Mouse (Mus musculus): ENCODE measurements at regions not wholly inside any gene's neighbourhood (a gene's known extent, or its start where the extent isn't known, plus 50 kb on each side); places are given as distances from the start of the nearest gene placed in this dataset.
"Not testable (repeated sequence)": the region's sequence is repeated elsewhere in the genome, so short reads cannot be mapped to it uniquely, and the experiment has no call there.

- not testable (repeated sequence) for H3K27me3 ChIP-seq (replicated peaks; ENCODE audit: control insufficient read depth, insufficient read depth, low read length); ATAC-seq; H3K4me3 ChIP-seq (replicated peaks; ENCODE audit: low read length); H3K4me1 ChIP-seq (replicated peaks; ENCODE audit: control insufficient read depth, insufficient read depth, low read length); H3K4me2 ChIP-seq (ENCODE audit: low read length); H3K27ac ChIP-seq (ENCODE audit: low read length); H3K9me3 ChIP-seq (ENCODE audit: control insufficient read depth, low read length); H3K9ac ChIP-seq (replicated peaks; ENCODE audit: low read depth, low read length); H3K36me3 ChIP-seq (ENCODE audit: control insufficient read depth, insufficient read depth)
Measured at GRCm38 (mm10) chr13:12726831-12727230, 73.0 kb downstream of the Prl2c3 start.

- H3K4me1 ChIP-seq (replicated peaks; ENCODE audit: control insufficient read depth, insufficient read depth, low read length); H3K36me3 ChIP-seq (ENCODE audit: control insufficient read depth, insufficient read depth); H3K4me3 ChIP-seq (replicated peaks; ENCODE audit: low read length); H3K27ac ChIP-seq (ENCODE audit: low read length); H3K9me3 ChIP-seq (ENCODE audit: control insufficient read depth, low read length); H3K9ac ChIP-seq (replicated peaks; ENCODE audit: low read depth, low read length); H3K4me2 ChIP-seq (ENCODE audit: low read length); ATAC-seq; H3K27me3 ChIP-seq (replicated peaks; ENCODE audit: control insufficient read depth, insufficient read depth, low read length): not testable (repeated sequence)
- WGBS: 93% methylated on average over 7 of the region's 7 CpGs
Measured at GRCm38 (mm10) chr13:12717972-12718546, 81.8 kb downstream of the Prl2c3 start.

GRCm38 (mm10) chr13:12711471-12712273, 88.2 kb downstream of the Prl2c3 start:
- H3K9ac ChIP-seq (replicated peaks; ENCODE audit: low read depth, low read length): no peak overlapping the region
- no peak overlapping the region for H3K27ac ChIP-seq (ENCODE audit: low read length)
- no peaks in the 10 kb centered on the region for H3K36me3 ChIP-seq (ENCODE audit: control insufficient read depth, insufficient read depth)
- H3K9me3 ChIP-seq (ENCODE audit: control insufficient read depth, low read length): no peaks in the 10 kb centered on the region
- no peaks in the 10 kb centered on the region for H3K27me3 ChIP-seq (replicated peaks; ENCODE audit: control insufficient read depth, insufficient read depth, low read length)
- no peak for ATAC-seq
- no peak overlapping the region for H3K4me2 ChIP-seq (ENCODE audit: low read length)
- H3K4me1 ChIP-seq (replicated peaks; ENCODE audit: control insufficient read depth, insufficient read depth, low read length): no peaks in the 10 kb centered on the region
- H3K4me3 ChIP-seq (replicated peaks; ENCODE audit: low read length): no peak overlapping the region
- WGBS: 62% methylated on average over 7 of the region's 7 CpGs

GRCm38 (mm10) chr13:12702804-12703612, 96.9 kb downstream of the Prl2c3 start:
- WGBS: 2% methylated on average over 13 of the region's 27 CpGs
- not testable (repeated sequence) for H3K36me3 ChIP-seq (ENCODE audit: control insufficient read depth, insufficient read depth); ATAC-seq; H3K27me3 ChIP-seq (replicated peaks; ENCODE audit: control insufficient read depth, insufficient read depth, low read length); H3K4me1 ChIP-seq (replicated peaks; ENCODE audit: control insufficient read depth, insufficient read depth, low read length); H3K4me3 ChIP-seq (replicated peaks; ENCODE audit: low read length); H3K27ac ChIP-seq (ENCODE audit: low read length); H3K9ac ChIP-seq (replicated peaks; ENCODE audit: low read depth, low read length); H3K9me3 ChIP-seq (ENCODE audit: control insufficient read depth, low read length); H3K4me2 ChIP-seq (ENCODE audit: low read length)

- peak; percentile 85 for ATAC-seq
- H3K4me1 ChIP-seq (replicated peaks; ENCODE audit: control insufficient read depth, insufficient read depth, low read length); H3K27ac ChIP-seq (ENCODE audit: low read length); H3K9ac ChIP-seq (replicated peaks; ENCODE audit: low read depth, low read length); H3K36me3 ChIP-seq (ENCODE audit: control insufficient read depth, insufficient read depth); H3K27me3 ChIP-seq (replicated peaks; ENCODE audit: control insufficient read depth, insufficient read depth, low read length); H3K9me3 ChIP-seq (ENCODE audit: control insufficient read depth, low read length): not testable (repeated sequence)
- Histone ChIP-seq H3K4me3 (replicated peaks; ENCODE audit: low read length) (peak overlapping the region; percentile 22), H3K4me2 (ENCODE audit: low read length) (peak overlapping the region; percentile 34)
- 0% methylated on average over 23 of the region's 46 CpGs for WGBS
Measured at GRCm38 (mm10) chr13:12702111-12702803, 97.6 kb downstream of the Prl2c3 start.

GRCm38 (mm10) chr13:12693593-12694118, 106.2 kb downstream of the Prl2c3 start:
- not testable (repeated sequence) for ATAC-seq; H3K9ac ChIP-seq (replicated peaks; ENCODE audit: low read depth, low read length); H3K4me2 ChIP-seq (ENCODE audit: low read length); H3K27me3 ChIP-seq (replicated peaks; ENCODE audit: control insufficient read depth, insufficient read depth, low read length); H3K27ac ChIP-seq (ENCODE audit: low read length); H3K9me3 ChIP-seq (ENCODE audit: control insufficient read depth, low read length); H3K4me1 ChIP-seq (replicated peaks; ENCODE audit: control insufficient read depth, insufficient read depth, low read length); H3K4me3 ChIP-seq (replicated peaks; ENCODE audit: low read length); H3K36me3 ChIP-seq (ENCODE audit: control insufficient read depth, insufficient read depth)
- WGBS: 55% methylated on average over 5 of the region's 7 CpGs

GRCm38 (mm10) chr13:12688778-12689177, 111.1 kb downstream of the Prl2c3 start:
- not testable (repeated sequence) for H3K27ac ChIP-seq (ENCODE audit: low read length); H3K27me3 ChIP-seq (replicated peaks; ENCODE audit: control insufficient read depth, insufficient read depth, low read length); H3K4me1 ChIP-seq (replicated peaks; ENCODE audit: control insufficient read depth, insufficient read depth, low read length); H3K4me3 ChIP-seq (replicated peaks; ENCODE audit: low read length); H3K9ac ChIP-seq (replicated peaks; ENCODE audit: low read depth, low read length); H3K4me2 ChIP-seq (ENCODE audit: low read length); H3K36me3 ChIP-seq (ENCODE audit: control insufficient read depth, insufficient read depth); ATAC-seq; H3K9me3 ChIP-seq (ENCODE audit: control insufficient read depth, low read length)
- WGBS: no CpG with 5 or more reads among the region's 1 CpGs

- H3K27me3 ChIP-seq (replicated peaks; ENCODE audit: control insufficient read depth, insufficient read depth, low read length); H3K4me2 ChIP-seq (ENCODE audit: low read length); H3K4me3 ChIP-seq (replicated peaks; ENCODE audit: low read length); H3K27ac ChIP-seq (ENCODE audit: low read length); H3K36me3 ChIP-seq (ENCODE audit: control insufficient read depth, insufficient read depth); ATAC-seq; H3K4me1 ChIP-seq (replicated peaks; ENCODE audit: control insufficient read depth, insufficient read depth, low read length); H3K9ac ChIP-seq (replicated peaks; ENCODE audit: low read depth, low read length); H3K9me3 ChIP-seq (ENCODE audit: control insufficient read depth, low read length): not testable (repeated sequence)
- 75% methylated on average over 1 of the region's 5 CpGs for WGBS
Measured at GRCm38 (mm10) chr13:12688149-12688548, 111.7 kb downstream of the Prl2c3 start.

Measured in forebrain, embryonic 16.5 days (tissue).